ENCODE assay signal across 8 mouse cellular contexts in the genomic region with DNA sequence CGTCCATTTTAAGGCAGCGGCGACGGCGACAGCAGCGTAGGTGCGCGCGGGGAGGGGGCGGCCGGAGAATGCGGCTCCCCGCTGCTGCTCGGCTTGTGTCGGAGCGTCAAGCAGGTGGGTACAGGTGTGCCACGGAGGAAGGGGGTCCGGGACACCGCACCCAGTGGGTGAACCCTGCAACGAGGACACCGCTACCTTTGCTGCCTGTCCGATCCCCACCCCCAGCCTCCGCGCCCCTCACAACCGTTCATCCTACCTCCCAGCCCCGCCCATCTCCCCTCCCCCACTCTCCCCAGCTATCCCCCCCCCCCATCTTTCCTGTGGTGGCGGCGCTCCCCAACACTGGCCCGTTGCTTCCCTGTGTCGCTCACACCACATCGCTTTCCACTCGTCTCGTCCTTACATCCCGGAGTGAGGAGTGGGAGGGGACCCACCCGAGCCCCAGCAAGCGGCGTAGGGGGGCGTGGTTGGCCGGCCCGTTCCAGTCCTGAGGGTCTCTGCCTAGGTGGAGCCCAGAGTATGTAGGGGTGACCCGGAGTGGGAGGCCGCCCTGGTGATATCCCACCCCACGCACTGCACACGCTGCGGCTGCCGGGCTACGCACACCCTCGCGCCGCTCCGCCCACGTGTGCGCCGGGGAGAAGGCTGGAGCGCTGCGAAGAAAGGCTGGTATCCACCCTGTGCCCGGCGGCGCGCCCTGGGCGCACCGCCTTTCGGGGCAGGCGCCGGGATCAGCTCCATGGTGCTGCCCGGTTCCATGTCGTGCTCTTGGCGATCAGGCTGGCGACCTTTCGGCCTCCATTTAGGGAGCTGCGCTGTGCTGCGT. TPM values are rescaled to one million over a fixed set of nuclear protein-coding genes. Genes with fewer than 3 reads are reported as not detected.
DNase-seq lines count a peak whose midpoint lies in the region; ATAC-seq and TF ChIP-seq lines count a peak whose summit lies in the region.

No protein-coding gene starts in this region.

- H3K36me3 ChIP-seq in heart, adult 2 months (ENCODE audit: control insufficient read depth, insufficient read depth, low read length), result no peaks in the 10 kb centered on the region
- H3K36me3 ChIP-seq in E14TG2a.4 (ENCODE audit: insufficient read depth, low read length), result no peaks in the 10 kb centered on the region
- H3K36me3 ChIP-seq in limb, embryonic 11.5 days (ENCODE audit: control insufficient read depth, insufficient read depth, low read length), result no peaks in the 10 kb centered on the region
- no peaks in the 10 kb centered on the region for H3K36me3 ChIP-seq in neural tube, embryonic 14.5 days (ENCODE audit: control insufficient read depth, insufficient read depth, low read length)

- H3K27ac ChIP-seq in heart, adult 2 months, result no peak overlapping the region
- H3K27ac ChIP-seq in limb, embryonic 11.5 days (replicated peaks; ENCODE audit: low read depth, low read length), result no peak overlapping the region
- peak overlapping the region; percentile 63 for H3K27ac ChIP-seq in neural tube, embryonic 14.5 days (ENCODE audit: low read depth, low read length)

- ATAC-seq in limb, embryonic 11.5 days (ENCODE audit: insufficient number of reproducible peaks, low FRiP score, low TSS enrichment, low read depth), result peak; percentile 72
- ATAC-seq in neural tube, embryonic 14.5 days (ENCODE audit: low read depth), result peak; percentile 85

- no peaks in the 10 kb centered on the region for H3K9me3 ChIP-seq in E14TG2a.4 (ENCODE audit: low read length)
- no peaks in the 10 kb centered on the region for H3K9me3 ChIP-seq in limb, embryonic 11.5 days (ENCODE audit: control insufficient read depth, low read length)
- no peaks in the 10 kb centered on the region for H3K9me3 ChIP-seq in neural tube, embryonic 14.5 days (ENCODE audit: control insufficient read depth, low read length)

- no peak for TF ChIP-seq POLR2A in heart, adult 2 months (IDR thresholded peaks at IDR 0.05; ENCODE audit: insufficient read depth, low read depth, low read length)

- peak overlapping the region; percentile 95 for H3K4me2 ChIP-seq in limb, embryonic 11.5 days (ENCODE audit: low read depth, severe bottlenecking)
- H3K4me2 ChIP-seq in neural tube, embryonic 14.5 days (ENCODE audit: low read depth, low read length), result peak overlapping the region; percentile 90

- WGBS in heart, adult 2 months, result under 1% methylated on average over 68 of the region's 72 CpGs
- under 1% methylated on average over 69 of the region's 72 CpGs for WGBS in limb, embryonic 11.5 days
- under 1% methylated on average over 70 of the region's 72 CpGs for WGBS in neural tube, embryonic 14.5 days

- no peak for TF ChIP-seq EP300 in heart, adult 2 months (IDR thresholded peaks at IDR 0.05; ENCODE audit: insufficient read depth, low read depth, low read length)

- no peak overlapping the region for H3K9ac ChIP-seq in heart, adult 2 months (ENCODE audit: low read depth, low read length)
- no peak overlapping the region for H3K9ac ChIP-seq in limb, embryonic 11.5 days (ENCODE audit: low read length)
- peak overlapping the region; percentile 66 for H3K9ac ChIP-seq in neural tube, embryonic 14.5 days (replicated peaks; ENCODE audit: low read depth, low read length)

- peak overlapping the region; percentile 57 for H3K4me3 ChIP-seq in heart, adult 2 months
- peak overlapping the region; percentile 92 for H3K4me3 ChIP-seq in E14TG2a.4 (replicated peaks; ENCODE audit: low read length)
- peak overlapping the region; percentile 52 for H3K4me3 ChIP-seq in limb, embryonic 11.5 days (ENCODE audit: low read depth, low read length)
- H3K4me3 ChIP-seq in neural tube, embryonic 14.5 days (ENCODE audit: low read depth, low read length), result peak overlapping the region; percentile 72

- no peak for DNase-seq in heart, adult 2 months
- no peak for DNase-seq in heart, adult 9 months (ENCODE audit: low spot score in 2 of 2)
- DNase-seq in cerebellum, adult 8-10 months, result peak; percentile 23
- DNase-seq in heart, postnatal 4 days, result peak; percentile 7
- DNase-seq in limb, embryonic 11.5 days (ENCODE audit: low spot score), result peak; percentile 30
- no peak for DNase-seq in yolk sac, embryonic 10.5 days (ENCODE audit: low spot score)

- intact Hi-C loops in heart, adult 2 months (cut with DNase I), result no loop called here

- H3K4me1 ChIP-seq in heart, adult 2 months (ENCODE audit: control insufficient read depth, insufficient read depth, low read length), result no peaks in the 10 kb centered on the region
- H3K4me1 ChIP-seq in E14TG2a.4 (replicated peaks; ENCODE audit: low read depth, low read length), result peaks cover 40% of the 10 kb centered on the region
- H3K4me1 ChIP-seq in limb, embryonic 11.5 days (ENCODE audit: control insufficient read depth, insufficient read depth, low read length), result 0 out of 2 replicates have a peak, but pooled peaks cover 3% of the 10 kb centered on the region
- H3K4me1 ChIP-seq in neural tube, embryonic 14.5 days (ENCODE audit: control insufficient read depth, insufficient read depth, low read length), result no peaks in the 10 kb centered on the region

- no peak for TF ChIP-seq CTCF in heart, adult 2 months (IDR thresholded peaks at IDR 0.05)
- TF ChIP-seq CTCF in E14TG2a.4 (conservative IDR thresholded peaks at IDR 0.05; ENCODE audit: low read length), result no peak

- no peaks in the 10 kb centered on the region for H3K79me2 ChIP-seq in heart, adult 2 months (replicated peaks; ENCODE audit: control insufficient read depth, insufficient read depth, low read length)

- peaks cover 15% of the 10 kb centered on the region for H3K27me3 ChIP-seq in heart, adult 2 months (ENCODE audit: control insufficient read depth, insufficient read depth, low read length)
- H3K27me3 ChIP-seq in E14TG2a.4 (ENCODE audit: insufficient read depth, low read length), result peaks cover 65% of the 10 kb centered on the region
- peaks cover 49% of the 10 kb centered on the region for H3K27me3 ChIP-seq in limb, embryonic 11.5 days (ENCODE audit: control insufficient read depth, insufficient read depth, low read length)
- peaks cover 9% of the 10 kb centered on the region; the same call in 1 of the 2 replicates for H3K27me3 ChIP-seq in neural tube, embryonic 14.5 days (ENCODE audit: control insufficient read depth, insufficient read depth, low read length)

RNA-seq across cellular contexts. Expression of gene Wfs1, which starts 39.7 kb away (rescaled TPM):
- total RNA-seq in heart, adult 2 months (2021), result 10 to 100 TPM; 82.3 to 99.7 TPM
- 72.3 and 73.8 TPM in 2 replicates for polyA plus RNA-seq in heart, adult 2 months (2012; rRNA removed)
- 10 to 100 TPM; 26.3 to 27.7 TPM for total RNA-seq in heart, postnatal 4 days (2021)
- polyA plus RNA-seq in limb, embryonic 11.5 days (2014; fragmentation: Nextera tagmentation; extraction: Ambion mirVana), result 6.3 and 7.1 TPM in 2 replicates
- polyA plus RNA-seq in neural tube, embryonic 14.5 days (2014; fragmentation: Nextera tagmentation; extraction: Ambion mirVana), result 7.4 and 9.6 TPM in 2 replicates

RNA-seq across cellular contexts. Expression of gene Gm1043, which starts 56.5 kb away (rescaled TPM):
- not detected for total RNA-seq in heart, adult 2 months (2021)
- polyA plus RNA-seq in heart, adult 2 months (2012; rRNA removed), result not detected in 2 replicates
- total RNA-seq in heart, postnatal 4 days (2021), result not detected
- polyA plus RNA-seq in limb, embryonic 11.5 days (2014; fragmentation: Nextera tagmentation; extraction: Ambion mirVana), result not detected in 2 replicates
- polyA plus RNA-seq in neural tube, embryonic 14.5 days (2014; fragmentation: Nextera tagmentation; extraction: Ambion mirVana), result 2.0 and 2.6 TPM in 2 replicates

Comparison
In these comparisons a context has a peak if more than half of its experiments do, and no peak if none do; other contexts are left out.
1. DNase-seq: peak in cerebellum, adult 8-10 months (single experiment), heart, postnatal 4 days (single experiment) and limb, embryonic 11.5 days (single experiment); none in heart, adult 2 months (0 of 2), heart, adult 9 months (0 of 2) and yolk sac, embryonic 10.5 days (single experiment).
2. Peak in every context shown above with its lines, with median percentiles within 50 percentile points of each other: H3K4me3 ChIP-seq.